Mouse (Mus musculus): ENCODE measurements at regions not wholly inside any gene's neighbourhood (a gene's known extent, or its start where the extent isn't known, plus 50 kb on each side); places are given as distances from the start of the nearest gene placed in this dataset.

DNA sequence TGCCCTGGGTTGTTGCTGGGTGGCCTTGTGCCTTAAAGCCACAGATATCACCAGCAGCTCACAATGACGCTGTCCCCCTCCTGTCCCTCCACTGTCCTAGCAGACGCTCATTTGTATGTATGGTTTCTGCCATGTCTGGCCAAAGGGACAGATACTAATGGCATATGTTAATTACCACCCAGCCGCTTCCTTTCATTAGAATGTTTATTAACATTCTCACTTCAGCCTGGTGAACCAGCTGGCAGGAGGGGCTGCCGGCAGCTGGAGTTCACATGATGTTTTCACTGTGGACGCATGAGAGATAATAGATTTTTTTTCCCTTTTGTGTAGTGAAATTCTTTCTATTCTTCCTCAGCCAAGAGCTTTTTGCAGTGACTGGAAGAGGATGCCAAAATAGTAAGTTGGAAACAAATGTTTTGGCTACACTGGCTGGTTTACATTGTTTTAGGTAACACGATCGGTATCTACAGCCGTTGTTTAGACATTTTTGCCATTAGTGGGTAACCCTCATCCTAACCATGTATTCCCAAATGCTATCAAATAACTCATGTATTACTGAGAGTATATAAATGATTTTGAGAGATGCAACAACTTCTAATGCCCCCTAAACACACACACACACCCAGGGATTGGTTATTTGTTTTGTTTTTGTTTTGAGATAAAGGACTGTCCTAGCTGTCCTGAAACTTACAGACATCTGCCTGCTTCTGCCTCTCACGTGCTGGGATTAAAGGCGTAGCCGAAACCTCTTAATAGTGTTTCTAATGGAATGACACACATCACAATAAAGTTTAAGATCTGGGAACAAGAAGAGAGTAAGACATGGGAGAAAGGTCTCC is 83.0 kb upstream of the Tsc22d1 start:
- TF ChIP-seq CTCF (IDR thresholded peaks at IDR 0.05; ENCODE audit: low read depth) (no peak), EP300 (IDR thresholded peaks at IDR 0.05; ENCODE audit: low read depth) (no peak)

Data from liver, embryonic 14.5 days (tissue).